Mouse (Mus musculus): ENCODE data around the gene Setd1a. TPM values are rescaled to one million over a fixed set of nuclear protein-coding genes. Genes with fewer than 3 reads are reported as not detected.
"Not testable (repeated sequence)": the region's sequence is repeated elsewhere in the genome, so short reads cannot be mapped to it uniquely, and the experiment has no call there.

Setd1a gene
- 29.9 and 36.7 TPM in 2 replicates for polyA plus RNA-seq (2012; rRNA removed)

GRCm38 (mm10) chr7:127776426-127776825 lies at the start of gene Setd1a:
Gene Setd1a, plus strand, starts transcription at chr7:127776670.
- peak within 1 kb of the TSS; percentile 70 for H3K4me3 ChIP-seq (ENCODE audit: control insufficient read depth, insufficient read depth, low read length)
- peaks cover 7% of the 10 kb centered on the region for H3K4me1 ChIP-seq (replicated peaks; ENCODE audit: control insufficient read depth, insufficient read depth, low read length)
- H3K27me3 ChIP-seq (ENCODE audit: control insufficient read depth, insufficient read depth, low read length), result no peaks in the 10 kb centered on the region
- WGBS, result under 1% methylated on average over 23 of the region's 23 CpGs
- no peak for TF ChIP-seq POLR2A (IDR thresholded peaks at IDR 0.05; ENCODE audit: control insufficient read depth, extremely low read depth, insufficient read depth, low read length, poor library complexity)
- no peak for TF ChIP-seq CTCF (IDR thresholded peaks at IDR 0.05; ENCODE audit: borderline replicate concordance, control insufficient read depth, extremely low read depth, insufficient read depth, low read length, poor library complexity)
- peaks cover 14% of the 10 kb centered on the region for H3K36me3 ChIP-seq (ENCODE audit: control insufficient read depth, insufficient read depth, low read length)
- peak within 1 kb of the TSS; percentile 75 for H3K27ac ChIP-seq (ENCODE audit: control insufficient read depth, insufficient read depth, low read length)
- DNase-seq, result peak; percentile 82

GRCm38 (mm10) chr7:127727898-127728297 lies 48.6 kb upstream of the Setd1a start:
- no peaks in the 10 kb centered on the region for H3K36me3 ChIP-seq (ENCODE audit: control insufficient read depth, insufficient read depth, low read length)
- WGBS, result 78% methylated on average over 7 of the region's 7 CpGs
- no peaks in the 10 kb centered on the region for H3K4me1 ChIP-seq (replicated peaks; ENCODE audit: control insufficient read depth, insufficient read depth, low read length)
- no peaks in the 10 kb centered on the region for H3K27me3 ChIP-seq (ENCODE audit: control insufficient read depth, insufficient read depth, low read length)
- TF ChIP-seq CTCF (IDR thresholded peaks at IDR 0.05; ENCODE audit: borderline replicate concordance, control insufficient read depth, extremely low read depth, insufficient read depth, low read length, poor library complexity) (no peak), POLR2A (IDR thresholded peaks at IDR 0.05; ENCODE audit: control insufficient read depth, extremely low read depth, insufficient read depth, low read length, poor library complexity) (no peak)
- H3K27ac ChIP-seq (ENCODE audit: control insufficient read depth, insufficient read depth, low read length), result no peak overlapping the region
- H3K4me3 ChIP-seq (ENCODE audit: control insufficient read depth, insufficient read depth, low read length), result no peak overlapping the region
- DNase-seq, result no peak

GRCm38 (mm10) chr7:127730170-127730569 lies 46.3 kb upstream of the Setd1a start:
- TF ChIP-seq POLR2A (IDR thresholded peaks at IDR 0.05; ENCODE audit: control insufficient read depth, extremely low read depth, insufficient read depth, low read length, poor library complexity) (no peak), CTCF (IDR thresholded peaks at IDR 0.05; ENCODE audit: borderline replicate concordance, control insufficient read depth, extremely low read depth, insufficient read depth, low read length, poor library complexity) (no peak)
- Histone ChIP-seq H3K27ac (ENCODE audit: control insufficient read depth, insufficient read depth, low read length) (no peak overlapping the region), H3K27me3 (ENCODE audit: control insufficient read depth, insufficient read depth, low read length) (no peaks in the 10 kb centered on the region), H3K4me3 (ENCODE audit: control insufficient read depth, insufficient read depth, low read length) (no peak overlapping the region), H3K4me1 (replicated peaks; ENCODE audit: control insufficient read depth, insufficient read depth, low read length) (no peaks in the 10 kb centered on the region), H3K36me3 (ENCODE audit: control insufficient read depth, insufficient read depth, low read length) (no peaks in the 10 kb centered on the region)
- no peak for DNase-seq
- 87% methylated on average over 4 of the region's 4 CpGs for WGBS

- H3K27me3 ChIP-seq (ENCODE audit: control insufficient read depth, insufficient read depth, low read length); H3K4me1 ChIP-seq (replicated peaks; ENCODE audit: control insufficient read depth, insufficient read depth, low read length); H3K4me3 ChIP-seq (ENCODE audit: control insufficient read depth, insufficient read depth, low read length); H3K27ac ChIP-seq (ENCODE audit: control insufficient read depth, insufficient read depth, low read length); H3K36me3 ChIP-seq (ENCODE audit: control insufficient read depth, insufficient read depth, low read length); DNase-seq: not testable (repeated sequence)
- 80% methylated on average over 1 of the region's 5 CpGs for WGBS
These were observed 44.4 kb upstream of the Setd1a start, which contains the start of gene Ctf2 for GRCm38 (mm10) chr7:127732066-127732465. Gene Ctf2, minus strand, starts transcription at chr7:127732166.

- Histone ChIP-seq H3K4me1 (replicated peaks; ENCODE audit: control insufficient read depth, insufficient read depth, low read length) (peaks cover 15% of the 10 kb centered on the region), H3K27me3 (ENCODE audit: control insufficient read depth, insufficient read depth, low read length) (no peaks in the 10 kb centered on the region), H3K4me3 (ENCODE audit: control insufficient read depth, insufficient read depth, low read length) (peak within 1 kb of the TSS; percentile 81), H3K27ac (ENCODE audit: control insufficient read depth, insufficient read depth, low read length) (peak within 1 kb of the TSS; percentile 64; the same call in 1 of the 2 replicates), H3K36me3 (ENCODE audit: control insufficient read depth, insufficient read depth, low read length) (peaks cover under 1% of the 10 kb centered on the region; the same call in 1 of the 2 replicates)
- peak; percentile 72 for DNase-seq
- no peak for TF ChIP-seq POLR2A (IDR thresholded peaks at IDR 0.05; ENCODE audit: control insufficient read depth, extremely low read depth, insufficient read depth, low read length, poor library complexity)
- no peak for TF ChIP-seq CTCF (IDR thresholded peaks at IDR 0.05; ENCODE audit: borderline replicate concordance, control insufficient read depth, extremely low read depth, insufficient read depth, low read length, poor library complexity)
- under 1% methylated on average over 26 of the region's 26 CpGs for WGBS
These were observed 32.0 kb upstream of the Setd1a start, which contains the start of gene Fbxl19 for GRCm38 (mm10) chr7:127744366-127745045. Gene Fbxl19, plus strand, starts transcription at chr7:127744543.

GRCm38 (mm10) chr7:127745251-127745651 lies 31.2 kb upstream of the Setd1a start:
- H3K27me3 ChIP-seq (ENCODE audit: control insufficient read depth, insufficient read depth, low read length), result no peaks in the 10 kb centered on the region
- peak; percentile 90 for DNase-seq
- H3K36me3 ChIP-seq (ENCODE audit: control insufficient read depth, insufficient read depth, low read length), result peaks cover 7% of the 10 kb centered on the region; the same call in 1 of the 2 replicates
- TF ChIP-seq CTCF (IDR thresholded peaks at IDR 0.05; ENCODE audit: borderline replicate concordance, control insufficient read depth, extremely low read depth, insufficient read depth, low read length, poor library complexity) (no peak), POLR2A (IDR thresholded peaks at IDR 0.05; ENCODE audit: control insufficient read depth, extremely low read depth, insufficient read depth, low read length, poor library complexity) (peak; percentile 9; the same call in 1 of the 2 replicates)
- H3K27ac ChIP-seq (ENCODE audit: control insufficient read depth, insufficient read depth, low read length), result peak overlapping the region; percentile 64
- under 1% methylated on average over 19 of the region's 19 CpGs for WGBS
- peaks cover 15% of the 10 kb centered on the region for H3K4me1 ChIP-seq (replicated peaks; ENCODE audit: control insufficient read depth, insufficient read depth, low read length)
- H3K4me3 ChIP-seq (ENCODE audit: control insufficient read depth, insufficient read depth, low read length), result peak overlapping the region; percentile 81

Measured in thymus, adult 2 months (tissue).